Mouse (Mus musculus) neural tube, embryonic 13.5 days (tissue): ENCODE measurements at regions not wholly inside any gene's neighbourhood (a gene's known extent, or its start where the extent isn't known, plus 50 kb on each side); places are given as distances from the start of the nearest gene placed in this dataset.

Source experiments
- ATAC-seq: fragments of 200-750 bp; cut with Nextera tagmentation; 2 replicates; pipeline ENCODE4 v1.8.0; 2017; ENCODE audit warnings: low read depth, mild to moderate bottlenecking, moderate TSS enrichment, moderate library complexity
- H3K27ac ChIP-seq: fragments of 300-500 bp; sonication (generic); replicated peaks from 2 replicates; pipeline ENCODE4 v1.5.1; 2015; ENCODE audit warnings: moderate library complexity, mild to moderate bottlenecking, inconsistent platforms
- H3K27me3 ChIP-seq: fragments of 300-500 bp; sonication (generic); 2 replicates; pipeline ENCODE4 v1.6.1; 2015; ENCODE audit warnings: mild to moderate bottlenecking, inconsistent platforms
- H3K36me3 ChIP-seq: fragments of 300-500 bp; sonication (generic); 2 replicates; pipeline ENCODE4 v1.6.1; 2015; ENCODE audit warnings: mild to moderate bottlenecking, inconsistent platforms
- H3K4me1 ChIP-seq: fragments of 300-500 bp; sonication (generic); replicated peaks from 2 replicates; pipeline ENCODE4 v1.6.1; 2015; ENCODE audit warnings: inconsistent platforms
- H3K4me2 ChIP-seq: fragments of 300-500 bp; sonication (generic); 2 replicates; pipeline ENCODE4 v1.6.1; 2015; ENCODE audit warnings: inconsistent platforms, mild to moderate bottlenecking, moderate library complexity
- H3K4me3 ChIP-seq: fragments of 300-500 bp; sonication (generic); 2 replicates; pipeline ENCODE4 v1.5.1; 2015; ENCODE audit warnings: mild to moderate bottlenecking, inconsistent platforms
- H3K9ac ChIP-seq: fragments of 300-500 bp; sonication (generic); 2 replicates; pipeline ENCODE4 v1.6.1; 2015; ENCODE audit warnings: moderate library complexity, mild to moderate bottlenecking, inconsistent platforms
- H3K9me3 ChIP-seq: fragments of 300-500 bp; sonication (generic); 2 replicates; pipeline ENCODE4 v1.6.1; 2016; ENCODE audit warnings: inconsistent platforms
- WGBS: fragments of 180-500 bp; shearing (Covaris S2); methylation state at CpG from one replicate; pipeline ENCODE4 v1.1.7; 2015; 5-methylcytosine and 5-hydroxymethylcytosine counted together

- no peak for ATAC-seq
- Histone ChIP-seq H3K4me1 (peaks cover 5% of the 10 kb centered on the region), H3K9me3 (no peaks in the 10 kb centered on the region), H3K9ac (no peak overlapping the region), H3K27me3 (no peaks in the 10 kb centered on the region), H3K4me2 (no peak overlapping the region), H3K36me3 (no peaks in the 10 kb centered on the region), H3K4me3 (no peak overlapping the region), H3K27ac (no peak overlapping the region)
- WGBS: 67% methylated on average over 6 of the region's 6 CpGs
These were observed 292.6 kb downstream of the Mroh4 start for GRCm38 (mm10) chr15:74343591-74343990.

- Histone ChIP-seq H3K9me3 (no peaks in the 10 kb centered on the region), H3K27me3 (no peaks in the 10 kb centered on the region), H3K27ac (no peak overlapping the region), H3K9ac (no peak overlapping the region), H3K4me3 (no peak overlapping the region), H3K36me3 (no peaks in the 10 kb centered on the region), H3K4me1 (0 out of 2 replicates have a peak, but pooled peaks cover 6% of the 10 kb centered on the region), H3K4me2 (no peak overlapping the region)
- no peak for ATAC-seq
These were observed 302.3 kb downstream of the Mroh4 start for GRCm38 (mm10) chr15:74333846-74334245.

- no peak overlapping the region for H3K9ac ChIP-seq
- no peak for ATAC-seq
These were observed 306.0 kb downstream of the Mroh4 start for GRCm38 (mm10) chr15:74330131-74330530.

GRCm38 (mm10) chr15:74329221-74329620, 306.9 kb downstream of the Mroh4 start:
- Histone ChIP-seq H3K36me3 (no peaks in the 10 kb centered on the region), H3K4me1 (peaks cover 12% of the 10 kb centered on the region; the same call in 1 of the 2 replicates), H3K4me3 (no peak overlapping the region), H3K9ac (no peak overlapping the region), H3K9me3 (no peaks in the 10 kb centered on the region), H3K27me3 (0 out of 2 replicates have a peak, but pooled peaks cover 5% of the 10 kb centered on the region), H3K4me2 (no peak overlapping the region), H3K27ac (no peak overlapping the region)
- ATAC-seq: no peak
- whole genome bisulfite sequencing: 64% methylated on average over 14 of the region's 14 CpGs

More at GRCm38 (mm10) chr15:74330131-74330530, 306.0 kb downstream of the Mroh4 start:
- Histone ChIP-seq H3K27ac (no peak overlapping the region), H3K4me3 (no peak overlapping the region), H3K9me3 (no peaks in the 10 kb centered on the region), H3K36me3 (no peaks in the 10 kb centered on the region), H3K27me3 (no peaks in the 10 kb centered on the region), H3K4me2 (no peak overlapping the region), H3K4me1 (peaks cover 12% of the 10 kb centered on the region; the same call in 1 of the 2 replicates)
- WGBS: 65% methylated on average over 3 of the region's 3 CpGs

- Histone ChIP-seq H3K4me3 (no peak overlapping the region), H3K4me2 (no peak overlapping the region), H3K4me1 (peaks cover 19% of the 10 kb centered on the region; the same call in 1 of the 2 replicates), H3K9ac (no peak overlapping the region), H3K9me3 (no peaks in the 10 kb centered on the region), H3K27ac (no peak overlapping the region), H3K36me3 (no peaks in the 10 kb centered on the region), H3K27me3 (0 out of 2 replicates have a peak, but pooled peaks cover 6% of the 10 kb centered on the region)
- WGBS: 81% methylated on average over 5 of the region's 5 CpGs
- ATAC-seq: no peak
These were observed 309.5 kb downstream of the Mroh4 start for GRCm38 (mm10) chr15:74326661-74327060.

GRCm38 (mm10) chr15:74325543-74325942, 310.6 kb downstream of the Mroh4 start:
- no peak overlapping the region for H3K4me2 ChIP-seq
- 23% methylated on average over 9 of the region's 9 CpGs for WGBS
- no peaks in the 10 kb centered on the region for H3K36me3 ChIP-seq
- ATAC-seq: peak; percentile 64; the same call in 1 of the 2 replicates
- H3K9me3 ChIP-seq: no peaks in the 10 kb centered on the region
- no peak overlapping the region for H3K4me3 ChIP-seq
- H3K9ac ChIP-seq: no peak overlapping the region
- no peak overlapping the region; the same call in 1 of the 2 replicates for H3K27ac ChIP-seq
- H3K27me3 ChIP-seq: 0 out of 2 replicates have a peak, but pooled peaks cover 6% of the 10 kb centered on the region
- peaks cover 21% of the 10 kb centered on the region; the same call in 1 of the 2 replicates for H3K4me1 ChIP-seq

GRCm38 (mm10) chr15:74319407-74319806, 316.7 kb downstream of the Mroh4 start:
- no peak for ATAC-seq
- Histone ChIP-seq H3K36me3 (no peaks in the 10 kb centered on the region), H3K27me3 (0 out of 2 replicates have a peak, but pooled peaks cover 3% of the 10 kb centered on the region), H3K4me3 (no peak overlapping the region), H3K4me2 (no peak overlapping the region), H3K9me3 (no peaks in the 10 kb centered on the region), H3K9ac (no peak overlapping the region), H3K27ac (no peak overlapping the region), H3K4me1 (peaks cover 17% of the 10 kb centered on the region; the same call in 1 of the 2 replicates)
- WGBS: 67% methylated on average over 3 of the region's 3 CpGs

GRCm38 (mm10) chr15:74318422-74318841, 317.7 kb downstream of the Mroh4 start:
- WGBS: 18% methylated on average over 3 of the region's 3 CpGs
- H3K27ac ChIP-seq: no peak overlapping the region

GRCm38 (mm10) chr15:74311082-74311481, 325.1 kb downstream of the Mroh4 start:
- Histone ChIP-seq H3K9me3 (no peaks in the 10 kb centered on the region), H3K4me2 (no peak overlapping the region), H3K36me3 (no peaks in the 10 kb centered on the region), H3K4me1 (no peaks in the 10 kb centered on the region), H3K9ac (no peak overlapping the region), H3K4me3 (no peak overlapping the region), H3K27me3 (no peaks in the 10 kb centered on the region), H3K27ac (no peak overlapping the region)
- ATAC-seq: no peak
- 53% methylated on average over 3 of the region's 3 CpGs for WGBS

More at GRCm38 (mm10) chr15:74318422-74318841, 317.7 kb downstream of the Mroh4 start:
- Histone ChIP-seq H3K4me2 (no peak overlapping the region), H3K9ac (no peak overlapping the region), H3K4me1 (peaks cover 17% of the 10 kb centered on the region; the same call in 1 of the 2 replicates), H3K4me3 (no peak overlapping the region), H3K9me3 (no peaks in the 10 kb centered on the region), H3K27me3 (no peaks in the 10 kb centered on the region), H3K36me3 (no peaks in the 10 kb centered on the region)
- ATAC-seq: no peak

GRCm38 (mm10) chr15:74306543-74306942, 329.6 kb downstream of the Mroh4 start:
- H3K27me3 ChIP-seq: no peaks in the 10 kb centered on the region
- no peaks in the 10 kb centered on the region for H3K36me3 ChIP-seq
- H3K27ac ChIP-seq: no peak overlapping the region
- H3K4me3 ChIP-seq: no peak overlapping the region
- H3K4me1 ChIP-seq: no peaks in the 10 kb centered on the region
- no peak overlapping the region for H3K4me2 ChIP-seq
- ATAC-seq: no peak
- no peaks in the 10 kb centered on the region for H3K9me3 ChIP-seq
- 90% methylated on average over 5 of the region's 5 CpGs for WGBS
- no peak overlapping the region for H3K9ac ChIP-seq

- ATAC-seq: no peak
- Histone ChIP-seq H3K36me3 (no peaks in the 10 kb centered on the region), H3K4me3 (no peak overlapping the region), H3K9me3 (no peaks in the 10 kb centered on the region), H3K27me3 (no peaks in the 10 kb centered on the region), H3K27ac (no peak overlapping the region), H3K4me2 (no peak overlapping the region), H3K4me1 (peaks cover 30% of the 10 kb centered on the region), H3K9ac (no peak overlapping the region)
- WGBS: 41% methylated on average over 8 of the region's 8 CpGs
These were observed 339.9 kb downstream of the Mroh4 start for GRCm38 (mm10) chr15:74296277-74296676.

GRCm38 (mm10) chr15:74294691-74295090, 341.5 kb downstream of the Mroh4 start:
- H3K27ac ChIP-seq: 0 out of 2 replicates have a peak overlapping the region, but pooled peaks have one; percentile 28
- 38% methylated on average over 10 of the region's 10 CpGs for WGBS
- no peaks in the 10 kb centered on the region for H3K27me3 ChIP-seq
- no peaks in the 10 kb centered on the region for H3K9me3 ChIP-seq
- no peak overlapping the region for H3K4me2 ChIP-seq
- ATAC-seq: peak; percentile 36; the same call in 1 of the 2 replicates
- no peaks in the 10 kb centered on the region for H3K36me3 ChIP-seq
- H3K9ac ChIP-seq: no peak overlapping the region
- no peak overlapping the region for H3K4me3 ChIP-seq
- peaks cover 30% of the 10 kb centered on the region for H3K4me1 ChIP-seq

- H3K4me1 ChIP-seq: peaks cover 30% of the 10 kb centered on the region
- H3K4me3 ChIP-seq: no peak overlapping the region
- 0 out of 2 replicates have a peak overlapping the region, but pooled peaks have one; percentile 28 for H3K27ac ChIP-seq
- no peaks in the 10 kb centered on the region for H3K27me3 ChIP-seq
- WGBS: 62% methylated on average over 10 of the region's 10 CpGs
- H3K9ac ChIP-seq: no peak overlapping the region
- H3K36me3 ChIP-seq: no peaks in the 10 kb centered on the region
- ATAC-seq: 0 out of 2 replicates have a peak, but pooled peaks have one; percentile 15
- no peak overlapping the region for H3K4me2 ChIP-seq
- no peaks in the 10 kb centered on the region for H3K9me3 ChIP-seq
These were observed 342.0 kb downstream of the Mroh4 start for GRCm38 (mm10) chr15:74294109-74294508.
